Mouse (Mus musculus) large intestine, adult 2 months (tissue): ENCODE results near the gene Prrt2. TPM values are rescaled to one million over a fixed set of nuclear protein-coding genes. Genes with fewer than 3 reads are reported as not detected.

ENCODE experiments used
- DNase-seq: peaks from one replicate; pipeline ENCODE4 v3.0.0-alpha.2; 2012; ENCODE audit warnings: low read depth, low spot score
- WGBS: fragments of 180-500 bp; shearing (Covaris S2); methylation state at CpG from one replicate; pipeline ENCODE4 v1.1.7; 2018; 5-methylcytosine and 5-hydroxymethylcytosine counted together
- polyA plus RNA-seq: library from polyadenylated mRNA; depleted of rRNA; stranded (reverse); fragments of >200 nt; gene quantifications from 2 replicates; pipeline ENCODE4 v1.2.3, GENCODE M21; 2012

Prrt2 gene
- polyA plus RNA-seq, 1 experiment: 1.7 TPM

GRCm38 (mm10) chr7:127021563-127022527 is 834 bp upstream of the Prrt2 start:
- no peak for DNase-seq
- whole genome bisulfite sequencing: 47% methylated on average over 5 of the region's 5 CpGs

- WGBS: 53% methylated on average over 5 of the region's 5 CpGs
- DNase-seq: no peak
Measured at GRCm38 (mm10) chr7:127020491-127020890, 520 bp downstream of the Prrt2 start.

- no peak for DNase-seq
- WGBS: 75% methylated on average over 3 of the region's 3 CpGs
Measured at GRCm38 (mm10) chr7:127020031-127020430, 980 bp downstream of the Prrt2 start.

- WGBS: 77% methylated on average over 14 of the region's 14 CpGs
- no peak for DNase-seq
Measured at GRCm38 (mm10) chr7:127019306-127019960, 1.6 kb downstream of the Prrt2 start.

GRCm38 (mm10) chr7:127018416-127019305 is 2.4 kb downstream of the Prrt2 start:
- 80% methylated on average over 15 of the region's 15 CpGs for WGBS
- DNase-seq: no peak

- WGBS: 54% methylated on average over 6 of the region's 6 CpGs
Measured at GRCm38 (mm10) chr7:127017950-127018345, 3.1 kb downstream of the Prrt2 start.

GRCm38 (mm10) chr7:127016971-127017949 is 3.8 kb downstream of the Prrt2 start, which contains the start of gene Pagr1a:
TSS of gene Pagr1a (minus strand) at chr7:127017352.
- 2% methylated on average over 39 of the region's 39 CpGs for WGBS
- DNase-seq: peak; percentile 94

More at GRCm38 (mm10) chr7:127017950-127018345, 3.1 kb downstream of the Prrt2 start:
- DNase-seq: no peak

GRCm38 (mm10) chr7:127016486-127016938 is 4.5 kb downstream of the Prrt2 start:
- WGBS: under 1% methylated on average over 22 of the region's 22 CpGs
- DNase-seq: no peak

GRCm38 (mm10) chr7:127016481-127016485 is 4.7 kb downstream of the Prrt2 start, which contains the start of gene Pagr1b:
TSS of gene Pagr1b (minus strand) at chr7:127016484.
- DNase-seq: no peak

- peak; percentile 64 for DNase-seq
- 2% methylated on average over 10 of the region's 10 CpGs for WGBS
Measured at GRCm38 (mm10) chr7:127016081-127016480, 4.9 kb downstream of the Prrt2 start.

GRCm38 (mm10) chr7:127014993-127015392 is 6.0 kb downstream of the Prrt2 start:
- no peak for DNase-seq
- 75% methylated on average over 12 of the region's 12 CpGs for WGBS

GRCm38 (mm10) chr7:127014320-127014719 is 6.7 kb downstream of the Prrt2 start, which contains the start of gene Mvp:
TSS of gene Mvp (minus strand) at chr7:127014621.
- DNase-seq: peak; percentile 80
- WGBS: under 1% methylated on average over 11 of the region's 11 CpGs

GRCm38 (mm10) chr7:127013385-127013784 is 7.6 kb downstream of the Prrt2 start:
- 71% methylated on average over 6 of the region's 6 CpGs for whole genome bisulfite sequencing

GRCm38 (mm10) chr7:127012845-127013244 is 8.2 kb downstream of the Prrt2 start:
- 65% methylated on average over 10 of the region's 10 CpGs for WGBS
- no peak for DNase-seq

More at GRCm38 (mm10) chr7:127013385-127013784, 7.6 kb downstream of the Prrt2 start:
- no peak for DNase-seq

GRCm38 (mm10) chr7:127012374-127012773 is 8.6 kb downstream of the Prrt2 start:
- no peak for DNase-seq
- WGBS: 59% methylated on average over 6 of the region's 6 CpGs

- 54% methylated on average over 2 of the region's 2 CpGs for WGBS
- DNase-seq: no peak
Measured at GRCm38 (mm10) chr7:127011717-127012116, 9.3 kb downstream of the Prrt2 start.

GRCm38 (mm10) chr7:127011051-127011450 is 10.0 kb downstream of the Prrt2 start:
- DNase-seq: no peak
- WGBS: 89% methylated on average over 2 of the region's 2 CpGs

- WGBS: 46% methylated on average over 17 of the region's 17 CpGs
- no peak for DNase-seq
Measured at GRCm38 (mm10) chr7:127009307-127010085, 11.5 kb downstream of the Prrt2 start.
